Comparison of ENCODE assay signal across 9 mouse cellular contexts in genomic region chr2:129197197-129197596, GRCm38 (mm10). TPM values are rescaled to one million over a fixed set of nuclear protein-coding genes. Genes with fewer than 3 reads are reported as not detected.
DNase-seq lines count a peak whose midpoint lies in the region; ATAC-seq lines count a peak whose summit lies in the region.
"Had no signal": no experiment of that assay in that cellular context is flagged by ENCODE, and none has a peak within 500 bp of the region (broad histone marks: within the 10 kb centered on the region; RNA-seq: fewer than 3 reads in every experiment).

No protein-coding gene starts in this region.

- peak overlapping the region; percentile 39; the same call in 1 of the 2 replicates for H3K27ac ChIP-seq in kidney, embryonic 15.5 days
- H3K27ac ChIP-seq in embryonic facial prominence, embryonic 15.5 days (replicated peaks), result no peak overlapping the region
- no peak overlapping the region for H3K27ac ChIP-seq in intestine, embryonic 14.5 days (ENCODE audit: low read depth)
- H3K27ac ChIP-seq in midbrain, embryonic 12.5 days (replicated peaks), result no peak overlapping the region

- no peak overlapping the region for H3K9ac ChIP-seq in kidney, embryonic 15.5 days
- no peak overlapping the region for H3K9ac ChIP-seq in embryonic facial prominence, embryonic 15.5 days
- no peak overlapping the region for H3K9ac ChIP-seq in intestine, embryonic 14.5 days (ENCODE audit: low read length)
- no peak overlapping the region for H3K9ac ChIP-seq in midbrain, embryonic 12.5 days (replicated peaks)

- no peaks in the 10 kb centered on the region for H3K27me3 ChIP-seq in kidney, embryonic 15.5 days
- no peaks in the 10 kb centered on the region for H3K27me3 ChIP-seq in embryonic facial prominence, embryonic 15.5 days
- no peaks in the 10 kb centered on the region for H3K27me3 ChIP-seq in intestine, embryonic 14.5 days (replicated peaks; ENCODE audit: control insufficient read depth, insufficient read depth, low read length)
- H3K27me3 ChIP-seq in midbrain, embryonic 12.5 days, result no peaks in the 10 kb centered on the region
- H3K27me3 ChIP-seq: Patski had no signal

- peak overlapping the region; percentile 85 for H3K4me2 ChIP-seq in kidney, embryonic 15.5 days
- peak overlapping the region; percentile 83; the same call in 1 of the 2 replicates for H3K4me2 ChIP-seq in embryonic facial prominence, embryonic 15.5 days (replicated peaks)
- peak overlapping the region; percentile 92 for H3K4me2 ChIP-seq in intestine, embryonic 14.5 days (ENCODE audit: low read length)
- peak overlapping the region; percentile 86; the same call in 1 of the 2 replicates for H3K4me2 ChIP-seq in midbrain, embryonic 12.5 days (replicated peaks)

- peaks cover 22% of the 10 kb centered on the region for H3K4me1 ChIP-seq in kidney, embryonic 15.5 days
- peaks cover 12% of the 10 kb centered on the region for H3K4me1 ChIP-seq in embryonic facial prominence, embryonic 15.5 days
- peaks cover 17% of the 10 kb centered on the region for H3K4me1 ChIP-seq in intestine, embryonic 14.5 days (replicated peaks; ENCODE audit: control insufficient read depth, insufficient read depth, low read length)
- peaks cover 18% of the 10 kb centered on the region for H3K4me1 ChIP-seq in midbrain, embryonic 12.5 days

- H3K36me3 ChIP-seq in kidney, embryonic 15.5 days, result peaks cover 21% of the 10 kb centered on the region
- H3K36me3 ChIP-seq in embryonic facial prominence, embryonic 15.5 days, result peaks cover 6% of the 10 kb centered on the region; the same call in 1 of the 2 replicates
- peaks cover 20% of the 10 kb centered on the region for H3K36me3 ChIP-seq in intestine, embryonic 14.5 days (ENCODE audit: control insufficient read depth, insufficient read depth, low read length)
- H3K36me3 ChIP-seq in midbrain, embryonic 12.5 days, result peaks cover 9% of the 10 kb centered on the region

- WGBS in kidney, embryonic 15.5 days, result 28% methylated on average over 5 of the region's 5 CpGs
- 37% methylated on average over 5 of the region's 5 CpGs for WGBS in embryonic facial prominence, embryonic 15.5 days
- 31% methylated on average over 5 of the region's 5 CpGs for WGBS in intestine, embryonic 14.5 days
- 69% methylated on average over 5 of the region's 5 CpGs for WGBS in midbrain, embryonic 12.5 days

- ATAC-seq in kidney, embryonic 15.5 days (replicated peaks; ENCODE audit: low FRiP score), result no peak
- ATAC-seq in embryonic facial prominence, embryonic 15.5 days (ENCODE audit: insufficient number of reproducible peaks, low FRiP score, low TSS enrichment, low read depth), result no peak
- ATAC-seq in intestine, embryonic 14.5 days (replicated peaks; ENCODE audit: low FRiP score, low TSS enrichment, low read depth), result no peak
- ATAC-seq in midbrain, embryonic 12.5 days (ENCODE audit: low FRiP score, low read depth), result no peak
- no peak for ATAC-seq in frontal cortex, adult (ENCODE audit: low TSS enrichment)

- no peaks in the 10 kb centered on the region for H3K9me3 ChIP-seq in kidney, embryonic 15.5 days (replicated peaks)
- H3K9me3 ChIP-seq in embryonic facial prominence, embryonic 15.5 days (replicated peaks), result no peaks in the 10 kb centered on the region
- no peaks in the 10 kb centered on the region for H3K9me3 ChIP-seq in intestine, embryonic 14.5 days (ENCODE audit: control insufficient read depth, low read length)
- no peaks in the 10 kb centered on the region for H3K9me3 ChIP-seq in midbrain, embryonic 12.5 days

- H3K4me3 ChIP-seq in kidney, embryonic 15.5 days (replicated peaks), result peak overlapping the region; percentile 75
- H3K4me3 ChIP-seq in embryonic facial prominence, embryonic 15.5 days (replicated peaks), result no peak overlapping the region
- peak overlapping the region; percentile 67; the same call in 1 of the 2 replicates for H3K4me3 ChIP-seq in intestine, embryonic 14.5 days (ENCODE audit: low read depth, low read length)
- no peak overlapping the region for H3K4me3 ChIP-seq in midbrain, embryonic 12.5 days

- DNase-seq in kidney, postnatal 36 days, result no peak
- DNase-seq in intestine, embryonic 14.5 days (ENCODE audit: low spot score), result no peak
- no peak for DNase-seq in layer of hippocampus, postnatal 14 days (ENCODE audit: low spot score in 2 of 2)
- no peak for DNase-seq in embryo, embryonic 10 days (ENCODE audit: low spot score)

RNA-seq across cellular contexts. Expression of gene Slc20a1, which starts 1.4 kb away (rescaled TPM):
- polyA plus RNA-seq in kidney, embryonic 15.5 days (2015; fragmentation: Nextera tagmentation; extraction: Ambion mirVana), result 28.1 and 30.2 TPM in 2 replicates
- 23.0 and 24.0 TPM in 2 replicates for polyA plus RNA-seq in embryonic facial prominence, embryonic 15.5 days (2015; fragmentation: Nextera tagmentation; extraction: Ambion mirVana)
- polyA plus RNA-seq in intestine, embryonic 14.5 days (2014; fragmentation: Nextera tagmentation; extraction: Ambion mirVana), result 61.1 and 67.8 TPM in 2 replicates
- 60.1 and 60.4 TPM in 2 replicates for polyA plus RNA-seq in midbrain, embryonic 12.5 days (2016; fragmentation: Nextera tagmentation; extraction: Ambion mirVana)
- 100 to 1,000 TPM; 110 to 130 TPM for total RNA-seq in layer of hippocampus, postnatal 14 days (2021)

Comparison
In these comparisons a context has a peak if more than half of its experiments do, and no peak if none do; other contexts are left out.
1. H3K4me3 ChIP-seq: peak in kidney, embryonic 15.5 days (single experiment) and intestine, embryonic 14.5 days (single experiment); none in embryonic facial prominence, embryonic 15.5 days (single experiment) and midbrain, embryonic 12.5 days (single experiment).
2. Peak in every context shown above with its lines, with median percentiles within 50 percentile points of each other: H3K4me2 ChIP-seq.